Mouse (Mus musculus): ENCODE results near the gene Krba1.

Gene Krba1

GRCm38 (mm10) chr6:48447929-48448328, 52.5 kb downstream of the Krba1 start, which contains the start of gene Sspo:
Gene Sspo (plus strand): TSS chr6:48448229.
- DNase-seq (ENCODE audit: low read depth, low spot score): no peak

GRCm38 (mm10) chr6:48448527-48448926, 53.1 kb downstream of the Krba1 start:
- no peak for DNase-seq (ENCODE audit: low read depth, low spot score)

- DNase-seq (ENCODE audit: low read depth, low spot score): no peak
Measured at GRCm38 (mm10) chr6:48452151-48452550, 56.8 kb downstream of the Krba1 start.

GRCm38 (mm10) chr6:48452771-48453170, 57.4 kb downstream of the Krba1 start:
- no peak for DNase-seq (ENCODE audit: low read depth, low spot score)

- DNase-seq (ENCODE audit: low read depth, low spot score): no peak
Measured at GRCm38 (mm10) chr6:48464966-48465679, 69.7 kb downstream of the Krba1 start.

GRCm38 (mm10) chr6:48466715-48467114, 71.3 kb downstream of the Krba1 start:
- no peak for DNase-seq (ENCODE audit: low read depth, low spot score)

- no peak for DNase-seq (ENCODE audit: low read depth, low spot score)
Measured at GRCm38 (mm10) chr6:48467490-48467889, 72.1 kb downstream of the Krba1 start.
